Mouse (Mus musculus) limb, embryonic 11.5 days (tissue): Measurements from ENCODE around the gene Chrm4. TPM values are rescaled to one million over a fixed set of nuclear protein-coding genes. Genes with fewer than 3 reads are reported as not detected.

Experiments used
- ATAC-seq: fragments of 200-750 bp; cut with Nextera tagmentation; 2 replicates; pipeline ENCODE4 v1.8.0; 2017; ENCODE audit warnings: low read depth; ENCODE audit not compliant: insufficient number of reproducible peaks, low FRiP score, low TSS enrichment
- DNase-seq: peaks from one replicate; pipeline ENCODE4 v3.0.0-alpha.2; 2015; ENCODE audit warnings: low spot score
- H3K27ac ChIP-seq: fragments of 300-500 bp; sonication (generic); replicated peaks from 2 replicates; pipeline ENCODE4 v1.5.1; 2014; ENCODE audit warnings: low read depth, mild to moderate bottlenecking, low read length
- H3K27me3 ChIP-seq: fragments of 300-500 bp; sonication (generic); 2 replicates; pipeline ENCODE4 v1.6.1; 2014; ENCODE audit warnings: mild to moderate bottlenecking, low read length, mixed read lengths; ENCODE audit not compliant: control insufficient read depth, insufficient read depth
- H3K36me3 ChIP-seq: fragments of 300-500 bp; sonication (generic); 2 replicates; pipeline ENCODE4 v1.6.1; 2014; ENCODE audit warnings: mild to moderate bottlenecking, low read length, moderate library complexity, mixed read lengths; ENCODE audit not compliant: control insufficient read depth, insufficient read depth
- H3K4me1 ChIP-seq: fragments of 300-500 bp; sonication (generic); 2 replicates; pipeline ENCODE4 v1.6.1; 2014; ENCODE audit warnings: low read length, mixed read lengths; ENCODE audit not compliant: control insufficient read depth, insufficient read depth
- H3K4me2 ChIP-seq: fragments of 300-500 bp; sonication (generic); 2 replicates; pipeline ENCODE4 v1.6.1; 2014; ENCODE audit warnings: low read depth, mild to moderate bottlenecking, moderate library complexity; ENCODE audit not compliant: severe bottlenecking
- H3K4me3 ChIP-seq: fragments of 300-500 bp; sonication (generic); 2 replicates; pipeline ENCODE4 v1.5.1; 2014; ENCODE audit warnings: low read depth, low read length
- H3K9ac ChIP-seq: fragments of 300-500 bp; sonication (generic); 2 replicates; pipeline ENCODE4 v1.6.1; 2014; ENCODE audit warnings: mild to moderate bottlenecking, low read length
- H3K9me3 ChIP-seq: fragments of 300-500 bp; sonication (generic); 2 replicates; pipeline ENCODE4 v1.6.1; 2016; ENCODE audit warnings: low read length; ENCODE audit not compliant: control insufficient read depth
- WGBS: fragments of 180-500 bp; shearing (Covaris S2); extraction: QIAGEN DNeasy Blood & Tissue Kit; methylation state at CpG from one replicate; pipeline ENCODE4 v1.1.7; 2014; 5-methylcytosine and 5-hydroxymethylcytosine counted together
- microRNA-seq: library from miRNA; unstranded; fragments of <30 nt; microRNA quantifications from one replicate; pipeline ENCODE4, GENCODE M21; 2016
- polyA plus RNA-seq: library from polyadenylated mRNA; unstranded; fragments of >200 nt; fragmentation: Nextera tagmentation; extraction: Ambion mirVana; gene quantifications from 2 replicates; pipeline ENCODE4 v1.2.1, GENCODE M21; 2014

Chrm4 gene
- polyA plus RNA-seq, 1 experiment from 2014 or later: 0.53 TPM

- no peak overlapping the region for H3K4me2 ChIP-seq
- no peaks in the 10 kb centered on the region for H3K36me3 ChIP-seq
- H3K9me3 ChIP-seq: no peaks in the 10 kb centered on the region
- H3K9ac ChIP-seq: 0 out of 2 replicates have a peak overlapping the region, but pooled peaks have one; percentile 17
- peaks cover 10% of the 10 kb centered on the region for H3K4me1 ChIP-seq
- H3K27ac ChIP-seq: no peak overlapping the region; the same call in 1 of the 2 replicates
- no peak overlapping the region for H3K4me3 ChIP-seq
- 24% methylated on average over 21 of the region's 21 CpGs for WGBS
- H3K27me3 ChIP-seq: peaks cover 21% of the 10 kb centered on the region
- no peak for ATAC-seq
- no peak for DNase-seq
These were observed 44.4 kb downstream of the Chrm4 start for GRCm38 (mm10) chr2:91971231-91972097.

- 39% methylated on average over 13 of the region's 13 CpGs for WGBS
- H3K4me1 ChIP-seq: peaks cover 10% of the 10 kb centered on the region
These were observed 45.1 kb downstream of the Chrm4 start for GRCm38 (mm10) chr2:91972121-91972566.

GRCm38 (mm10) chr2:91973416-91974135, 46.5 kb downstream of the Chrm4 start:
- Histone ChIP-seq H3K27ac (no peak overlapping the region), H3K4me1 (peaks cover 10% of the 10 kb centered on the region), H3K9ac (no peak overlapping the region), H3K4me2 (no peak overlapping the region), H3K9me3 (no peaks in the 10 kb centered on the region), H3K4me3 (no peak overlapping the region), H3K36me3 (no peaks in the 10 kb centered on the region), H3K27me3 (peaks cover 38% of the 10 kb centered on the region)
- no peak for DNase-seq
- WGBS: 30% methylated on average over 7 of the region's 7 CpGs
- ATAC-seq: no peak

More at GRCm38 (mm10) chr2:91972121-91972566, 45.1 kb downstream of the Chrm4 start:
- peaks cover 28% of the 10 kb centered on the region for H3K27me3 ChIP-seq
- H3K4me2 ChIP-seq: no peak overlapping the region
- ATAC-seq (no peak), DNase-seq (no peak)
- no peak overlapping the region for H3K9ac ChIP-seq
- no peaks in the 10 kb centered on the region for H3K9me3 ChIP-seq
- H3K27ac ChIP-seq: no peak overlapping the region
- H3K4me3 ChIP-seq: no peak overlapping the region
- H3K36me3 ChIP-seq: no peaks in the 10 kb centered on the region

- no peak within 1 kb of the TSS for H3K27ac ChIP-seq
- ATAC-seq (0 out of 2 replicates have a peak, but pooled peaks have one; percentile 38), DNase-seq (no peak)
- H3K9ac ChIP-seq: peak within 1 kb of the TSS; percentile 53
- H3K27me3 ChIP-seq: peaks cover 38% of the 10 kb centered on the region
- under 1% methylated on average over 79 of the region's 79 CpGs for WGBS
- peaks cover 10% of the 10 kb centered on the region for H3K4me1 ChIP-seq
- peak within 1 kb of the TSS; percentile 34 for H3K4me3 ChIP-seq
- H3K4me2 ChIP-seq: peak within 1 kb of the TSS; percentile 63
- H3K36me3 ChIP-seq: no peaks in the 10 kb centered on the region
- no peaks in the 10 kb centered on the region for H3K9me3 ChIP-seq
These were observed 48.8 kb downstream of the Chrm4 start, which contains the start of gene Dgkz for GRCm38 (mm10) chr2:91975581-91976541. Gene Dgkz, minus strand, starts transcription at chr2:91975864.

- no peak for DNase-seq
- Histone ChIP-seq H3K4me1 (peaks cover 7% of the 10 kb centered on the region), H3K27ac (no peak overlapping the region), H3K4me2 (no peak overlapping the region), H3K9me3 (no peaks in the 10 kb centered on the region), H3K4me3 (no peak overlapping the region), H3K36me3 (no peaks in the 10 kb centered on the region), H3K27me3 (peaks cover 38% of the 10 kb centered on the region), H3K9ac (no peak overlapping the region)
- no peak for ATAC-seq
- WGBS: 79% methylated on average over 4 of the region's 4 CpGs
These were observed 50.9 kb downstream of the Chrm4 start for GRCm38 (mm10) chr2:91977960-91978359.

Small RNA genes within 50 kb of the gene (microRNA-seq; reads per million reads assigned to microRNA genes)
- not detected for gene Mir6999

Other genes with a start within 250 kb of the Chrm4 start
- gene Atg13, start 216.7 kb upstream of the Chrm4 start, polyA plus RNA-seq: 30.5 and 31.1 TPM in 2 replicates
- 18.9 and 20.7 TPM in 2 replicates for gene Harbi1, start 216.4 kb upstream of the Chrm4 start, polyA plus RNA-seq
- gene Ambra1, start 197.1 kb upstream of the Chrm4 start, polyA plus RNA-seq: 18.6 and 21.1 TPM in 2 replicates
- gene Mdk, start 5.0 kb downstream of the Chrm4 start, polyA plus RNA-seq: 2,345 and 2,452 TPM in 2 replicates
- 0.32 and 0.48 TPM in 2 replicates for gene Gm9821, start 18.5 kb downstream of the Chrm4 start, polyA plus RNA-seq
- 36.9 and 37.6 TPM in 2 replicates for gene Dgkz, start 48.6 kb downstream of the Chrm4 start, polyA plus RNA-seq
- gene Creb3l1, start 97.3 kb downstream of the Chrm4 start, polyA plus RNA-seq: 0.85 and 1.3 TPM in 2 replicates
- 38.3 and 38.7 TPM in 2 replicates for gene Phf21a, start 165.9 kb downstream of the Chrm4 start, polyA plus RNA-seq